Mouse (Mus musculus) MEL (cell line): ENCODE data around the gene Pigm.

Experiments
- CTCF ChIP-seq, 3 experiments: IDR thresholded peaks in 2 of 3; conservative IDR thresholded peaks in 1 of 3; 2 replicates each; pipeline ENCODE4 v1.5.1; 2011 to 2012; ENCODE audit warnings: low read length in 3 of 3, low read depth in 2 of 3, mild to moderate bottlenecking in 2 of 3, improper control_type of control experiment in 1 of 3, inconsistent platforms in 1 of 3, mixed read lengths in 1 of 3, moderate library complexity in 1 of 3; ENCODE audit not compliant: control insufficient read depth in 1 of 3, insufficient read depth in 1 of 3, poor library complexity in 1 of 3, severe bottlenecking in 1 of 3
- TAL1 ChIP-seq: IDR thresholded peaks from 2 replicates; pipeline ENCODE4 v1.6.1; 2012; ENCODE audit warnings: mild to moderate bottlenecking, inconsistent platforms, low read length, moderate library complexity, mixed read lengths

- TF ChIP-seq TAL1 (no peak), CTCF (IDR thresholded peaks at IDR 0.05 in 2 of 3, conservative IDR thresholded peaks at IDR 0.05 in 1 of 3; ENCODE audit: control insufficient read depth in 1 of 3, insufficient read depth in 1 of 3, low read depth in 2 of 3, low read length in 3 of 3, poor library complexity in 1 of 3, severe bottlenecking in 1 of 3) (no peak)
Measured at GRCm38 (mm10) chr1:172392643-172393170, 16.4 kb downstream of the Pigm start.
